Mouse (Mus musculus) urinary bladder, postnatal 10 days (tissue): ENCODE data around the gene A830018L16Rik.

Experiments used
- DNase-seq: peaks from one replicate; pipeline ENCODE4 v3.0.0; 2022; ENCODE audit warnings: low spot score

A830018L16Rik gene

DNA sequence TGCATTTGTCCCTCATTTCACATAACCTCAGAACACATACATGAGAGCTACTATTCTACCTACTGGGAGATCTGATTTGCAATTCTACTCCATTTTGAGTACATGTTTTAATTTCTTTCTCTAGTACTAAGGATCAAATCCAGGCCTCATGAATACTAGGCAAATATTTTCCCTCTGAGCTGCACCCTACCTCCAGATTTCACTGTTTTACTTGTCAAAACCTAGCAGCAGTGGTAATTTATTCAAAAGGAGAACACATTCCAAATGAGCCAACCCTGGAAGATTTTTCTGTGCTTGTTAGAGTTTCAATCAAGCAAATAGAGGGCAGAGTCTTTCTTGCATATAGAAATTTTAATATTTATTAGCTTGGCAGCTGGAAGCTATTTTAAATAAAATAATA, 238.9 kb downstream of the A830018L16Rik start:
- no peak for DNase-seq

DNA sequence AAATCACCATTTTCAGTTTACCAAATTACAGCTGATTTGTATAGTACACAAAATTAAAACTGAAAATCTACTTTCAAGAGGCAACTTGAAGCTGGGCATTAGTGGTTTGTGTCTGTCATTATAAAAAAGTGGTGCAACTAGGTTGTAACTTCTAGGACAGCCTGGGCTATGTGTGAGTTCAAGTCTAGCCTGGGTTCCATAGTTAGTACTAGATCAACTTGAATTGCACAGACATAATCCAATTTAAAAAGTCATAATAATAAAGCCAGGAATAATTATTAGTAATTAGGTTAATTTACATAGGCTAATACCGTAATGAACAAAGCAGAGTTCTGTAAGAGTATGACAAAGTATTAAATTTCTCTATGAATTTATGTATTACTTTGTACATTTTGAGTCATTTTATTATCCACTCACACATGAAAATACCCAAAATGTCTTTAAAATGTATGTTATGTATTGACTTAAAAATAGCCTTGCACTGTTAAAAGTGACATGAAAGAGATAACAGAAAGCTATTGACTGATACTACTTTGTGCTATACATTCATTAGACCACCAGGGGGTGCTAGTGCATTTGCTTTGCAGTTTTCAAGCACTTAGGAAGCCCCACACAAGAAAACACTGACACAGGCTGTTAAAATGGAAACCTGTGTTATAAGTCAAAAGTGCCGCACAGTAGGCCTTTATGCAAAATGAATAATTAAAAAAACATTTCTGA, 243.6 kb downstream of the A830018L16Rik start:
- no peak for DNase-seq

DNA sequence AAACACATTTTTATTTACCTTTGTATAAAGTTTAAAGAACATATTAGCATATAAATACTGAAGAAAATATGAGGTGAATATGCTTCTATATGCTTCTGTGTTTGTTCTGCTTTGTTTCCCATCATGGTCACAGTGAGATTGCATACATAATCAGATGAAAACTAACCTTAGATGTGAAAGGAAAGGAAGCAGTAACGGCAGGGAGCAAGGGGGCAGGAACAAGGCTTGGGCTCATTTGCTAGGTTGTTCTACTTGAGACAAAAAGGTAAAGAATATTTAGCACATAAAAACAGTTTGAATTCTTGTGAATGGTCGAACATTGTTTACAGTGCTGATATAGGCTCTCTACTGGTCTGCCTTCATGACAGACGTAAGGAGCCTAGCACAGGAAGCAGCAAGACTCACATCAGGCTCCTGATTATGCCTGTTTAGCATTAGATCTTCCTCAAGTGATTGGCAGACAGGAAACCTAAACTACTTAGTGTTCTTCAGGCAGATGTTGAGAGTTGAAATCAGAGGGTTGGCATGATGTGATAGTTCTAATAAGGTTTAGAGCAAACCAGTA, 244.2 kb downstream of the A830018L16Rik start:
- DNase-seq = no peak

DNA sequence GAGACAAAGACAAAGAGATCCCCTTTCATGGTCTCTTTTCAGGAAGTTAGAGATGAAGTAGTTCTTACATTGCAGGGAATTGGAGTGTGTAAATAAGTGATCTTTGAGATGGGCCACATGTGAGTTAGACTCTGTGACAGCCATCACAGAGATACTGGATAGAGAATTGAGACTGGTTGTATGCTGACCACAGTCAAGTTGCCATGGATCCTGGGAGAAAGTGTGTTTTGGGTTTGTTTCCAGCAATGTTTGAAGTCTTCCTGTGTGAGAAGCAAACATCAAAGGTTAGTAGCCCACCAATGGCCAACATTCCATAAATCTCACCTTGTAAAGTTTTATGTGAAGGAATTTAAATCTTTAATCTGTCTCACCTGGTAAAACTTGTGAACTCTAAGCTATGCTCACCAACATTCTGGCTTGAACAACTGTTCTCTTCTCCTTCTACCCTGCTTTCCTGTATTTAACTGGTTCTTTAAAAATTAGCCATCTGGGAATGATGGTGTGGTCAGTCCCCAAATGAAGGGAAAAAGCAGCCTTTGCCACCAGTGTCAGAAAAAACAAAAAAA, 330.9 kb downstream of the A830018L16Rik start:
- DNase-seq = no peak

DNA sequence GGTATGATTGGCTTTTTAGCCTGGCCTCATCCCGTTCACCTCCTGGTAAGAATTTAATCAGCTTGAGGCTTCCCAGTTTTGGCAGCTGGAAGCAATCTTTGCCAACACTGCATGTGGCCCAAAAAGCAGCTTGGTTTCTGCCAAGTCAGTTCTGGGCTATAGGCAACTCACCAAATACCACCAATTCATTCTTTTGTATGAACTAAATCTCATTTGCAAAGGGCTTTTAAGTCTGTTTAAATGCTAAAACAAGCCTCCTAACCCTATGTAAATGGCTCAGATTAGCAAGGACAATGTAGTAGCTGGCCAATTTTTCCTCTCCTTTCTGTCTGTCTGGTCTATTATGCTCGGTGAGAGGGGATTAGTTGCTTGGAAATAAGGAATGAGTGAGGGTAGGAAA, 334.5 kb downstream of the A830018L16Rik start:
- no peak for DNase-seq

DNA sequence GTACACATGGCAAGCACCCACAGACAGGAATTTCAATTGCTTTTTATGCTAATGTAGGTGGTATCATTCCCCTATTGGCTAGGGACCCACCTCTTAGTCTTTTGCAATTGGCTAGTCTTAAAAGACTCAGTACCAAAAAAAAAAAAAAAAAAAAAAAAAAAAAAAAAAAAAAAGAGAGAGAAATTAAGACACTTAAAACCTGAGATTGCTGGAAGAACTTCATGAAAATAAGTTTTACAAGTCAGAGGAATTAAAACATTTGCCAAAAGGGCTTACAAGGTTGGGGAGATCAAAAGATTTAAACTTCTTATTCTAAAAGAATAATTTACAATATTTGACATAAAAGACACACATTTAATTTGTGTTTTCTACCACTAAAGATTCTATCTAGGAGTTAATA, 336.2 kb downstream of the A830018L16Rik start:
- no peak for DNase-seq

DNA sequence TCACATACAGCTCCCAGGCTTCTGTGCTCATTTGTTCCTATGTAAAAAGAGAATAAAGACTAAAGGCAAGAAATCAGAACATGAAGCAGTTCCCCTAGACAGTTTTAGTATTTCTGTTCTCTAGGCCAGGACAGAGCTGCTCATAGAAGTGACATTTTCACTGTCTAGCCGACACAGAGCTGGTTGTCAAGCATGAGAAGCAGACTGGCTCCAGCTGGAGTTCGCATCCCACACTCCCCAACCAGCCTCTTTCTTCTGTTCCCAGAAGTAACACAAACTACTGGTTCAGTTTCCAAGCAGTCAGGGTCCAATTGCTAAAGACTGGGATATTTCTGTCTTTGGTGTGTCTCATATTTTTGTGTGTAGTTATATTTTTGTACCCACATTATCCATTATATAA, 336.7 kb downstream of the A830018L16Rik start:
- no peak for DNase-seq

DNA sequence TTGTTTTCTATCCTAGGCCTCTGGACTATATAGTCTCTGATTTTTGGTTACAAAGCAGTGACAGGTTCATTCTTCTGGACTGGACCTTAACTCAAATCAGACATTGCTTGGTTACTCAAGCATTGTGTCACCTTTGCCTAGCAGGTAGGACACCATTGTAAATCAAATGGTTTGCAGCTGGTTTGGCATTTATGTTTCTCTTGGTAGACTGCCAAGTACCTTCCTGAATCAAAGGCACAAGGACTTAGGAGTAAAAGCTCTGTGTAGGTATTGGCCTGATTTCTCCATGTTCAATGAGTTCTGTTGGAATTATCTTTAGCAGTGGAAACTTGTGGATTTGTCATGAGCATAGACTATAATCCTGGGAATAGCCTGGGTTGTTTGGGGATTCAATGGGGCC, 338.1 kb downstream of the A830018L16Rik start:
- no peak for DNase-seq

DNA sequence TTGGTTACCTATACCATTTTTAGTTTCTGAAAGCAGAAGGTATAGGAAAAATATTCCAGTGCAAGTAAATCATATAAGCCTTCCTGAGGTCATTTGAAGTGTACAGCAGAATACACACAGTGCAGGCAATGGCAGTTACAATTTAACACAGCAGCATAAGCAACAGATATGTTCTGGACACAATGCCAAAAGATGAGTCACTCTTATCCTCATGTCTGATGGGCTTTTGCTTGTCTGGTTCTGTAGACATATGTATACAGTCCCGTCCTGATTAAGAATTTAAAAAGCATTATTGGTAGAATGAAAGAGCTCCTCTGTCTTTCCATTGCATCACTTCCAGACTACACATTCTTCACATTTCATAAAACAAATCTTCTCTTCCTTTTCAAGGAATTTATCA, 374.4 kb downstream of the A830018L16Rik start:
- DNase-seq = no peak

DNA sequence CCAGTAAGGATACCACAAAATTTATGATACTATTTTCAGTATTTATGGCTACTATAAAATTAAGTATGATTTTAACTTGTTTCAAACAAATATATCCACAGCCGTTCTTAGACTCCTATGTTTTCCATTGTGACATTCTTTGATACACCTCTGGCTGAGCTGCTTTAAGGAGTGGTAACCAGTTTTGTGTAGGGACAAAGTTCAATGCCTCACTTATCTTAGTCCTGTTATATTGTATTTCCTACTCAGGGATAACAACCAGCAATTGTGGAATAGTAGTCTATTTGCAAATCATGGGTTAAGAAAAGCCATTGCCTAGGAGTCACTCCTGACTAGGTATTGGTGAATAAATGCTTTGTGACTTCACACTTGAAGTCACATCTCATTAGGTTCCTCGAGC, 378.9 kb downstream of the A830018L16Rik start:
- DNase-seq = no peak

DNA sequence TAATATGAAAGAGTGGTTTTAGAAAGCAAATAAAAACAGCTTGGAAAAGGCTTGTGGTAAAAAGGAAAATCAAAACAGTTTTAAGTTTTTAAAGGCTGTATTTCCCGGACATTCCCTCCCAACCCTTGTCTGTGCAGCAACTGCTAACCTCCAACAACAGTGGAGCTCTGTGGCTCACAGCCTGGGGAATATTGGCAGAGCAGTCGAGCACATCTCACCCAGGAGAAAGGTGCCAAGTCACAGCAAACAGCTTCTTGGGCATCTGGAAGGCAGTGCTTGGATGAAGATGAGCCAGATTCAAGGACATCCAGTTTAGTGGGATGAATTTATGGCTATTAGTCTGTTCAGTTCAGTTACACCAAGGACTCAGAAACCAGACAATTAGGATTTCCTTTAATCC, 381.8 kb downstream of the A830018L16Rik start:
- no peak for DNase-seq

DNA sequence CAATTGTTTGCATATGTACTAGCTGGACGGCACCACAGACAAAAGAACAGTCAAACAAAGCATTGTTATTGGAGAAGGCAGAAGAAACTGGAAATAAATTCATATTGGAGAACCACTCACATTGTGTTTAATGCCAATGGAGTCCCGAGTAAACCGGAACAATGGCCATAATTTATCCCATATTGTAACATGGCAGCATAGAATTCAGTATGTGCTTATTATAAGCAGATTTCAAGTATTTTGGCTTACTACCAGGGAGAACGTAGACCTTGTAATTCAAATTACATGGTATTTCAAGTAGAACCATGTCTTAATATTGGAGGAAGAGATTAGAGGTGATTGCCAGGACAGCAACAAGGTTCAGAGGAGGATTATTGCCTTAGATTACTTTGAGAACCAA, 458.9 kb downstream of the A830018L16Rik start:
- DNase-seq = no peak

DNA sequence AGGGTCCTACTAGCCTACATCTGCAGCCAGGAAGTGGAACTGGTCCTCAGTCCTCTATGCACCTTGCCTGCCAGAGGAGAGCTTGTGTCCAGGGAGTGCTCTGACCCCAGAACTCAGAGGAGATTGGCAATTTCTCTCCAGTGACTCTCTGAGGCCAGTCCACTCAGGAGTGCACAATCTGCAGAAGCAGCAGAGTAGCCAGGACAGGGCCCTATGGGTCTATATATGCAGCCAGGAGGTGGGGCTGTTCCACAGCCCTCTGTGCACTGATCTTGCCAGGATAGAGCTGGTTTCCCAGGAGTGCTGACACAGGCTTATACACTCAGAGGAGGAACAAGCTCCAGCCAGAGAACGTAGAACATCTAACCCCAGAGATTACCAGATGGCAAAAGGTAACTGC, 459.7 kb downstream of the A830018L16Rik start:
- DNase-seq = no peak

DNA sequence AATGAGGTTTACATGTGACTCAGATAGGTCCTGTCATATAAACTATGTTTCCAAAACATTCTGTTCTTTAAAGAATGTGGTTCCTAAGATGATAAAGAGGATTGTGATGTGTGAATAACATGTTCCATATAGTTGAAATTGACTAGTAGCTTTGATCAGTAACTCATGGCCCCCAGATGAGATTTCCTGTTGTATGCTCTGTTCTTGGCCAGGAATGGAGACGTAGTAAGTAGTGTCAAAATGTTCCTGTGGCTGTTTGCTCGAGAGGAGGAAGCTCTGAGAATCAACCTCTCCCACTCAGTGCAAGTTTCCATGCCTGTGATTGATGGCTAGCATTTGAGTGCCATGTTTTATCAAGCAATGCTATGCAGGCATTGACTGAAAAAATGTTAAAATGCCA, 467.8 kb downstream of the A830018L16Rik start:
- no peak for DNase-seq

DNA sequence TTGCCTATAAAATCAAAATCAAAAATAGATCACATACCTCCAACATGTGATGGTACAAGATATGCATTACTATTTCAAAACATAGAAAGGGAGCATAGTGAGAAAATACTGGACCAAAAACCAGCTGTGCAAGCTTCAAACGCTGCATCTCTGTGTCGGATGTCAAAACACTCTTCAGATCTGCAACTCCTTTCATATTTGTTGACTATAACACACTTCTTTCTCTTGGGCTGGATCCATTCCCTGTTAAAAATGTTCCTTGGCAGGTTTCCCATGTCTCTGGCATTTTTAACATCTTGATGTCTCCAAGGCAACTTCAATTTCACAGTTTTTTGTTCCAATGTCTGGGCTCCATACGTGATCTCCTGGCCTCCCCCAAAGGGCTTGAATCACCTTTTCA, 481.8 kb downstream of the A830018L16Rik start:
- no peak for DNase-seq

DNA sequence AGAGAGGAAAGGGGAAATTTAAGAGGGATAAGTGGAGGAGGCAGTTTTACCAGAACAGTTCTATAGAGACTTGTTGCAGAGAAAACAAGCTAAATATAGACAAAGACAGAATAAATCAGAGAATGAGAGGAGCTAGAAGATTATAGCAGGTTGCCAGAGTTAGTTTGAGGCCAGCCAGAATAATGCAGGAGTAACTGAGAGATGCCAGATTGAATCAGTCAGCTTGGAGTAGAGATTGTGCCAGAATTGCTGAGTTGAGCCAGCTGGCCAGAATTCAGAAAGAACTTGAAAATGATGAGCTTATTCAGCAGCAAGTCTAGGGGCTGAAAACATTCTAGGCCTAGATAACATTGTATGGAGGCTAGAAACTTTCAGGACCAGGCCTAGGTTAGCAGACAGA, 502.0 kb downstream of the A830018L16Rik start:
- no peak for DNase-seq

DNA sequence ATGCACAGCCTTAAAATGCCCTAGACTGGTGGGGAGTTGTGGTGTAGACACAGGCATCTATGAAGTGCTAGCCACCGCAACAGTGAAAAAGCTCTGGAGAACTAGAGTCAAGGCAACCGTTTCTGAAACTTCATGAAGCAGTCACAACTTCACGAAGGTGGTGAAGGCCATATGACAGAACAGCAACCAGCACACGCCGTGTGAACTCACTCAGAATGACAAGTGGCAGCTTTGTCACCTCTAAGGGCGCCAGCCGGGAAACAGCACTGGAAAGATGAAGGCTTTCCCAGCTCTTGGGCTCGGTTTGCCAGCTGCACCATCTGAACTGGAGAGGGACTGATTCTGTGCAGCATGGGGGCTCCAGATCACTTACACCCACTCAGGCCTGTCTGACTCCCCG, 523.1 kb downstream of the A830018L16Rik start:
- no peak for DNase-seq

DNA sequence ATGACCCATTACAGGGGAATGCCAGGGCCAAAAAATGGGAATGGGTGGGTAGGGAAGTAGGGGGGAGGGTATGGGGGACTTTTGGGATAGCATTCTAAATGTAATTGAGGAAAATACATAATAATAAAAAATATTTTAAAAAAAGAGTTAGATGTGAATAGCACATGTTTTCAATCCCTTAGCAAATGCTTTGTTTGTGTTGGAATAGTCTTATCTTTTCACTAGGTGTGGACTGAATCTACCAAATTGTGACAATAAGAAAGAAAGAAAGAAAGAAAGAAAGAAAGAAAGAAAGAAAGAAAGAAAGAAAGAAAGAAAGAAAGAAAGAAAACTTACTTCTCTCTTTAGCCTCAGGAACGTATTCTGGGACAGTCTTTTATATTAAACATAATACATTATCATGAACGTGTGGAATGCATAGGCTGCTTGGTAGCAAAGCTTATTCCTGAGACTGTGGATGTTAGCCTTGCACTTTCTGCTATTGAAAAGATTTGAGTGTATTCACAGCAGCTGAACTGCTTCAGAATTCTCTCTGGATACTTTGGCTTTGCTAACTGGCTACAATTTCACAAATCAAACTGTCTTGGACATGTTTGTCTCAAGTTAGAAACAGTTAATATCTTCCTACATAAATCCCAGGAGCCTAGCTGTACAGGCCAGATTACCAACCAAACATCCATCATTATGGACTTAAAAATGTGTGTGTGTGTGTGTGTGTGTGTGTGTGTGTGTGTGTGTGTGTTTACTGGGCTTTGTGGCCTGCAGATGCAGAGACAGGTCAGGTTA, 545.7 kb downstream of the A830018L16Rik start:
- no peak for DNase-seq

DNA sequence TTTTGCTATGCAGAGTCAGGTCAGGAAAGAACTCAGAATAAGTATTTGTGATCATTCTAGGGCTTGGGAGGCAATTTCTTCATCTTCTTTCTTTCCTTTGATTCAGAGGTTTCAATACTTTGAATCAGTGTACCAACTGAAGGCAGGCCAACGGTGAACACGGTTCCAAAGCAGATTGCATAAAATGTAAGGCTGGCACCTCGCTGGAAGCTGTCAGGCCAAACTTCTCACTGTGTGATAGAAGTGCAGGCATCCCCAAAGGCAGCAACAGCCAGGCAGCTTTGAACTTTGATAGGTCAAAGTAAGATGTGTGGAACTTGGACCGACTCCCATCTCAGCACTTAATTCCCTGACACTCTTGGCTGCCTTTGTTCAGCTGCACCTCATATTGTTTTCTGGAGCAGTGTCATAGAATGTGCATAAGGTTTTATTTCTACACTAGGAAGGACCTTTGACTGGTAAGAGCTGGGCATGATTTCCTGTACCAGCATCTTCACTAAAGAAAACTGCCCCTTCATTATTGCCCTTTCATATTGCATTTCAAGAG, 568.8 kb downstream of the A830018L16Rik start:
- DNase-seq = no peak

DNA sequence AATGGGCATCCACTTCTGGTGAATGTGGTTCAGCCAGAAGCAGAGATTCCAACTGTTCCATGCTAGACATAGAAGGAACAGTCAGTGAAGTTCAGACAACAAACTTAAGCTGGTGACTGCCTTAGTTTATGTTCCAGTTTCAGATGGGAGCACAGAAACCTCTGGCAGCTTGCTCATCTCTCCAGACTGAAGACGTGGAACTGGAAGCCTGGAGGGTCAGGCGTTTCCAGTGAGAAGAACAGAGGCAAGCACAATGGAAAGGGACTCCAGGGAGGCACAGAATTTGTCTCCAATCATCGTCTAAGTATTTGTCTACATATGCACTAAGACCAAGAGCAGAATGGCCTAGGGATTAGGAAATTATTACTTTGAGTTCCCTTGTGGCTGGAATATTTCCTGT, 576.1 kb downstream of the A830018L16Rik start:
- DNase-seq = no peak

DNA sequence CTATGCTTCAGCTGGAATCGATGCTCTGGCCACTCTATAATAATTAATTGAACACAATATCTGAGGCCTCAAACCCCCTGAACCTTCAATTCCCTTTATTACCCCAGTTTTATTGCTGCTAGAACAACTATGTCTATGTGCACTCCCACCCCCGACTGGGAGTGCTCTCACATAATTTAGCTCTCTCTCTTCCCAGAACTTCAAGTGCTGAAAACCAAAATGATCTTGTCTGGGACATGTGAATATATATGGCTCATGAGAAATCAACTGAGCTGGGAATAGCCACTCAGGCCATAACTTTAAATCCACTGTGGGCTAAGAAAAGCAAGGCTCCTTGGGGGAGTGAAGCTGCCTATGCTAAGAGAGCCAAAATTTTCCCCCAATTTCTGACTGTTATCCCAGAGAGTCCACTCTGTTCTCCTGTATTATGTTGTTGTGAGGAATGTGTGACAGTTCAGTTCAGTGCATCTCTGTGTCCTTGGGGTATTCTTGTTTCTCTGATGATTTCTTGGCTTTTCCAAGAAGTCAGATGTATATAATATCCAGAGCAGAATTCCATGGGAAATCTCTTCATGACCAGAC, 582.5 kb downstream of the A830018L16Rik start:
- DNase-seq = no peak

DNA sequence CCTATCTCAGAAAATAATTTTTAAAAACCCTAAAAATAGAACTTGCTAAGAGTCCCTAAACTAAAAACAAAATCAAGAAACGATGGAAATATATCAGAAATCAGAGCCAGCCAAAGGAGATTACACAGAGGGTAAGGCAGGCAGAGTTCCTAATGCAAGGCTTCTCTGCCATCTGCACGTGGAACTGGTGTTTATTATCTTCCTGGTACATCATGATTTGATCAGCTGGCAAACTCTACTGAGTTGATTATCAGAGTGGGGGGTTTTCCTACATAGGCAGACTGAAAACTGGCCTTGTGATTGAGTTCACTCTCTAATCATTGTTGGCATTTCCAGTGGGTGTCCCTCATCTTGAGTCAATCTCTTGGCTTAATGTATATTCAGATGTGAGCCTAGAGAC, 583.7 kb downstream of the A830018L16Rik start:
- no peak for DNase-seq
